8 mouse cellular contexts compared by ENCODE assay signal in the genomic region with DNA sequence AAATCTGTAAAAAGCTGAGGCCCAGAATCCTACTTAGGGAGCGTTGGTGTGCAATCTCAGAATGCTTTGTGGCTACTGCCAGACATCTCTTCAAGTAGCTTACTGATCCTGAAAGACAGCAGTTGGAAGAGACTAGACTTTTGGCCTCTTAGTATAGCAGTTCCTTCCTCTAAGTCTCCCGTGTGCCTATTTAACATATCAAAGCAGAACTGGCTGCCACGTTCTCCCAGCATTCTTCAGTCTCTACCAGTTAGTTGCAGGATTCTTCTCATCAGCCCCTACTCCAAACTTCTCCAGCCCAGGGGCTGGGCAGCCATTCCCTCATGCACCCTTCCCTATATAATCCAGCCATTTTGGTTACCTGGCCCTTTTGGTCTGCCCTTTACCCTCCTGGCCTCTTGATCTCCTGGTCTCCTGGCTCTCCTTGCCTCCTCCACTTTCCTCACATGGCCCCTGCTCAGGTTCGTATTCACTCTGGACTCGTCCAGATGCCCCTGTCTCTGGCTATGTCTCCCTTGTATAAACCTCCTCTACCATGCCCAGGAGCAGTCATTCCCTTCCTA. TPM values are rescaled to one million over a fixed set of nuclear protein-coding genes. Genes with fewer than 3 reads are reported as not detected.
DNase-seq lines count a peak whose midpoint lies in the region; ATAC-seq and TF ChIP-seq lines count a peak whose summit lies in the region.

No protein-coding gene starts in this region.

- H3K4me1 ChIP-seq in heart, embryonic 12.5 days (replicated peaks), result peaks cover 13% of the 10 kb centered on the region
- peaks cover 41% of the 10 kb centered on the region for H3K4me1 ChIP-seq in E14TG2a.4 (replicated peaks; ENCODE audit: low read depth, low read length)
- H3K4me1 ChIP-seq in embryonic facial prominence, embryonic 13.5 days, result peaks cover 16% of the 10 kb centered on the region
- H3K4me1 ChIP-seq in olfactory bulb, adult 2 months (ENCODE audit: control insufficient read depth, insufficient read depth, low read length), result no peaks in the 10 kb centered on the region

- peak overlapping the region; percentile 57 for H3K9ac ChIP-seq in heart, embryonic 12.5 days
- peak overlapping the region; percentile 60 for H3K9ac ChIP-seq in embryonic facial prominence, embryonic 13.5 days

- TF ChIP-seq POLR2A in olfactory bulb, adult 2 months (IDR thresholded peaks at IDR 0.05; ENCODE audit: insufficient read depth, low read depth, low read length), result no peak

- no peaks in the 10 kb centered on the region for H3K36me3 ChIP-seq in heart, embryonic 12.5 days
- H3K36me3 ChIP-seq in E14TG2a.4 (ENCODE audit: insufficient read depth, low read length), result peaks cover 5% of the 10 kb centered on the region; the same call in 1 of the 2 replicates
- no peaks in the 10 kb centered on the region for H3K36me3 ChIP-seq in embryonic facial prominence, embryonic 13.5 days

- WGBS in heart, embryonic 12.5 days, result 23% methylated on average over 5 of the region's 5 CpGs
- WGBS in embryonic facial prominence, embryonic 13.5 days, result 20% methylated on average over 5 of the region's 5 CpGs
- 16% methylated on average over 5 of the region's 5 CpGs for WGBS in olfactory bulb, adult 2 months

- H3K4me2 ChIP-seq in heart, embryonic 12.5 days, result peak overlapping the region; percentile 64
- H3K4me2 ChIP-seq in embryonic facial prominence, embryonic 13.5 days, result peak overlapping the region; percentile 81

- no peak for TF ChIP-seq CTCF in E14TG2a.4 (conservative IDR thresholded peaks at IDR 0.05; ENCODE audit: low read length)
- TF ChIP-seq CTCF in olfactory bulb, adult 2 months (IDR thresholded peaks at IDR 0.05; ENCODE audit: insufficient read depth, low read depth, low read length), result no peak

- ATAC-seq in heart, embryonic 12.5 days (ENCODE audit: insufficient number of reproducible peaks, low FRiP score), result no peak
- no peak for ATAC-seq in embryonic facial prominence, embryonic 13.5 days (ENCODE audit: insufficient number of reproducible peaks, insufficient read depth, low FRiP score, low TSS enrichment, low read depth)
- no peak for ATAC-seq in inflammation-experienced regulatory T-cells, adult 6 months

- no peaks in the 10 kb centered on the region for H3K27me3 ChIP-seq in heart, embryonic 12.5 days (replicated peaks)
- H3K27me3 ChIP-seq in E14TG2a.4 (ENCODE audit: insufficient read depth, low read length), result no peaks in the 10 kb centered on the region
- H3K27me3 ChIP-seq in embryonic facial prominence, embryonic 13.5 days, result no peaks in the 10 kb centered on the region

- H3K27ac ChIP-seq in heart, embryonic 12.5 days (ENCODE audit: poor library complexity, severe bottlenecking), result 0 out of 2 replicates have a peak overlapping the region, but pooled peaks have one; percentile 12
- H3K27ac ChIP-seq in embryonic facial prominence, embryonic 13.5 days, result peak overlapping the region; percentile 85
- H3K27ac ChIP-seq in olfactory bulb, adult 2 months (ENCODE audit: insufficient read depth, low read depth, low read length), result no peak overlapping the region

- peak overlapping the region; percentile 80 for H3K4me3 ChIP-seq in heart, embryonic 12.5 days
- peak overlapping the region; percentile 98 for H3K4me3 ChIP-seq in E14TG2a.4 (replicated peaks; ENCODE audit: low read length)
- peak overlapping the region; percentile 89 for H3K4me3 ChIP-seq in embryonic facial prominence, embryonic 13.5 days
- H3K4me3 ChIP-seq in olfactory bulb, adult 2 months (ENCODE audit: insufficient read depth, low read depth, low read length), result peak overlapping the region; percentile 84

- DNase-seq in heart, adult 9 months (ENCODE audit: low spot score in 2 of 2), result no peak
- peak; percentile 3 for DNase-seq in kidney, postnatal 14 days
- no peak for DNase-seq in urinary bladder, postnatal 25 days (ENCODE audit: low spot score)

- no peaks in the 10 kb centered on the region for H3K9me3 ChIP-seq in heart, embryonic 12.5 days (replicated peaks)
- H3K9me3 ChIP-seq in E14TG2a.4 (ENCODE audit: low read length), result no peaks in the 10 kb centered on the region
- no peaks in the 10 kb centered on the region for H3K9me3 ChIP-seq in embryonic facial prominence, embryonic 13.5 days

RNA-seq across cellular contexts. Expression of a gene that starts 1.2 kb away (rescaled TPM):
- polyA plus RNA-seq in heart, embryonic 12.5 days (2016; fragmentation: Nextera tagmentation; extraction: Ambion mirVana), result 26.2 and 28.2 TPM in 2 replicates
- polyA plus RNA-seq in embryonic facial prominence, embryonic 13.5 days (2015; fragmentation: Nextera tagmentation; extraction: Ambion mirVana), result 25.2 and 25.3 TPM in 2 replicates
- polyA plus RNA-seq in olfactory bulb, adult 2 months (2012; ENCODE audit: insufficient read depth, insufficient read length, low replicate concordance, missing spikeins), result 72.2 TPM in 1 of 2 replicates, not detected in the other
- 10 to 100 TPM; 29.4 to 39.1 (median 38.9) TPM for polyA plus RNA-seq in inflammation-experienced regulatory T-cells, adult 6 months (2017; shearing (Covaris generic))
